Mouse (Mus musculus) embryonic stem cell, embryonic (primary cell): ENCODE measurements at regions not wholly inside any gene's neighbourhood (a gene's known extent, or its start where the extent isn't known, plus 50 kb on each side); places are given as distances from the start of the nearest gene placed in this dataset.

Experiments used
- CTCF ChIA-PET, 4 experiments: fragments of 300-600 bp in 2 of 4; fragments of 350-600 bp in 2 of 4; sonication (Branson Sonifier 250); formaldehyde crosslinking; loops; one replicate each; lab custom pipeline; 2022; ENCODE audit warnings: inconsistent platforms in 2 of 4; lab: Charles Lee
- POLR2A ChIA-PET, 4 experiments: fragments of 300-600 bp in 2 of 4; fragments of 350-600 bp in 2 of 4; sonication (Branson Sonifier 250); formaldehyde crosslinking; loops; one replicate each; lab custom pipeline; 2022; ENCODE audit warnings: antibody characterized with exemption in 4 of 4, inconsistent platforms in 1 of 4; lab: Charles Lee

DNA sequence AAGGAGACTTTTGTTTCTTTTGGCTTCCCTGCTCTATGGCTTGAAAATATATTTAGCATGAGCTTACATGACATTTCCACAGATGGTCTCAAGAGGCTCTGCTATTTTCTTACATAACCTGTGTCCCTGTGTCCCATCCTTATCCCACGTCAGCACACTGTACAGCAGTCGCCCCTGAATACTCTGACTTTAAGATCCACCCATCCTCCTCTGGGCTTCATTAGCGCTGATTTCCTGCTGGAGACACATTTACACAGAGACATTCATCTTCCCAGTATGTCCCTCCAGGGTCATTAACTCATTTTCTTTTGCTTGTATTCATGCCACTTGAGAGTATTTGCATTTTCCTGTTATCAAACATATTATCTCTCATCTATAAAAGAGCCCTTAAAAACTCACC, 340.1 kb upstream of the Sphkap start:
- ChIA-PET POLR2A (no interaction called here), CTCF (no interaction called here)

DNA sequence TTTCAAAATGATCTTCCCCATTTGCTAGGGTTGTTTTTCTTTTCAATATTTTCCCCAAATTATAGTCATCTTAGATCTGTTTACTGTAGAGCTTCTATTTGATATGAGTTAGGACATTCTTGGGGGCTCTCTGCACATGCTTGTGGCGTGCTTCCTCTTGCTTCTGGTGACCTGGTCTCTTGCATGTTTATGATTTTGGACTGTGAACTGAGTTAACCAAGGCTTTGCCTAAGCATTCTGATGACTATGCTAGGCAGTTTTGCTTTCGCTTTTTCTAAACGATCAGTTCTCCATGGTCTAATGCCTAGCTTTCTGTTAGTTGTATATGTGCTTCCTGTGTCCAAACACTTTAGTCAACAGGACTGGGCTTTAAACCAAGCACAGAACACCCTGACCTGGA, 339.4 kb upstream of the Sphkap start:
- ChIA-PET CTCF (no interaction called here), POLR2A (no interaction called here)

- ChIA-PET POLR2A (no interaction called here), CTCF (interaction anchor here in 2 of 4 experiments (0.6 to 1.0 kb wide), 2 partner anchors 625 to 724 kb away, joined by 4 to 5 read pairs; no protein-coding TSS in a partner anchor)
Measured at GRCm38 (mm10) chr1:83746036-83746435, 338.0 kb upstream of the Sphkap start.

DNA sequence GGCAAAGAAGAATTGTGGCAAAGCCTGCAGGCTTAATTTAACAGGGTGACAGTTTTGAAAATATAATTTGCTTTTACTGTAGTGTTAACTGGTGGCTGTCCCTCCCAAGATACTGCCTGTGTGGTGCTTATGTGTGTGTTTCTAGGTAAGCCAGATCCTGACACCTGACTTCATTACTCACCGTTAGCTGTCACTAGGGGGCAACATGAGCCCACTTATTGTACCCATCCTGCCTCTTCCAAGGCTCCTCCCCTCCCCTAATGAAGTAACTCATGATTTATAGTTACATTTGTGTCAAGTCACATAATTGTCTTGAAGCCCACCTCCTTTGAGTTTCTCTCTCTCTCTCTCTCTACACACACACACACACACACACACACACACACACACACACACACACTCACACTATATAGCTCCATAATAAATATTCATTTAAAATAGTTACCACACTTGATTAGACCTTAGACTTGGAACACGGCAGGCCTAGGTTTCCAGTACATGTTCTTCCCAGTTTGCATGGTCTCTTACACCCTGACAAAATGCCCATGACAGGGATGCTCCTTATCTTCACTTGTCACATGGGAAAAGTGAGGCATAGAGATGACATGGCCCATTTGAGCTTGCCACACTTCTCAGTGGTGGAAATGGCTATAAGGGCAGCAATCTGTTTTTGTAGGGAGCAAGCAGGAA, 328.6 kb upstream of the Sphkap start:
- POLR2A ChIA-PET, result interaction anchor here in 1 of 4 experiments (0.7 kb wide), 1 partner anchor 904 kb away, joined by 3 read pairs; no protein-coding TSS in a partner anchor

DNA sequence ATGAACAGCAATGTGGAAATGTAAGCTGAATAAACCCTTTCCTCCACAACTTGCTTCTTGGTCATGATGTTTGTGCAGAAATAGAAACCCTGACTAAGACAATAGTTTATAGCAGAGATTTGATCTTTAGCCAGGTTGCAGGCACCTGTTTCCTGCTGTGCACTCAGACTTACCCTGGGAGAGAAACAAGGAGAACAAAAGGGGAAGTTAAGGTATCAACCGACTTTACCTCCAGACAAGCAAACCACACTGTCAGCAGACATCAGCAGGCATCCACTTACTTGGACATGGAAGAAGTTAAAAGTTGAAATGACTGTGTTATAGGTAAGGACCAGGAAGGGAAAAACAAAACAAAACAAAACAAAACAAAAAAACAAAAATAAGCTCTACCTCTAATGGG, 323.7 kb upstream of the Sphkap start:
- CTCF ChIA-PET, result no interaction called here

More for the DNA sequence above, 328.6 kb upstream of the Sphkap start:
- CTCF ChIA-PET, result interaction anchor here in 3 of 4 experiments (0.7 to 3.1 kb wide), 5 partner anchors 563 to 962 kb away, joined by 3 to 16 read pairs (median 4); no protein-coding TSS in a partner anchor

GRCm38 (mm10) chr1:83728810-83729209, 320.8 kb upstream of the Sphkap start:
- CTCF ChIA-PET, result interaction anchor here in 2 of 4 experiments (0.6 to 0.7 kb wide), 3 partner anchors 227 to 1091 kb away, joined by 3 read pairs; no protein-coding TSS in a partner anchor
- POLR2A ChIA-PET, result interaction anchor here in 1 of 4 experiments (0.7 kb wide), 1 partner anchor 780 kb away, joined by 9 read pairs; no protein-coding TSS in a partner anchor

More for the DNA sequence above, 323.7 kb upstream of the Sphkap start:
- POLR2A ChIA-PET, result no interaction called here

DNA sequence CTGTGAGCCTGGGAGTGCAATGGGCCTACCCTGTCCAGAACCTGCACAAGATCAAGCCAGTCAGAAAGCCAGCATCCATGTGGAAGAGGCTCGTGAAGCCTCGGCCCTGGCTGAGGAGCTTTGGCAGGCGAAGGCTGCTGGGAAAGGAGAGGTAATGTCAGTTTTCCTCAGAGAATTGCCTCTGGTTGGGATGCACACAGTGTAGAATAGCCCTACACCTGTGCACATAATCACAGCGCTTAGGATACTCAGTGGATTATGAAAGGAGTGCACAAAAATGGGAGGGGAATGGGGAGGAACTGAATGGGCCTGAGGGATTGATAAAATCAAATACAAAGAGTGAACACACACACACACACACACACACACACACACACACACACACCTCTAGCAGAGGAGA, 319.9 kb upstream of the Sphkap start:
- CTCF ChIA-PET, result no interaction called here
- POLR2A ChIA-PET, result no interaction called here

GRCm38 (mm10) chr1:83727215-83727614, 319.2 kb upstream of the Sphkap start:
- ChIA-PET POLR2A (no interaction called here), CTCF (interaction anchor here in 1 of 4 experiments (1.0 kb wide), 1 partner anchor 743 kb away, joined by 3 read pairs; no protein-coding TSS in a partner anchor)

GRCm38 (mm10) chr1:83723096-83723495, 315.1 kb upstream of the Sphkap start:
- POLR2A ChIA-PET, result no interaction called here
- CTCF ChIA-PET, result no interaction called here

DNA sequence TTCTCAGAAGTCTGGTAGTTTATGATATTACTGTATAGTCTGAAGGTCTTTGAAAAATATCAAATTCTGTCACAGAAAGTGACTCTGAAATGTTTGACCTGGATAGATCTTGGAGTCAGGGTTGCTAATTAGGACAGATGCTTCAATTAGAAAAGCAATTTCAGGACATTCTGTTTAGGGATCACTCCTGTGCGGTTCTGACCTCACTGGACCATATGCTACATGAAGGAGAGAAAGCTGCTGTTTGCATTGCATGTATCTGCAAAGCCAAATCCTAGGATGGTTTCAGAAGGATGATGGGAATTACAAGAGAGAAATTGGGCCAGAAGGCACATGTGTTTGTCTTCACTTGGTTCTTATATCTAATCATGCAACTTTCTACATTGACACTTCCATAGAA, 312.2 kb upstream of the Sphkap start:
- ChIA-PET POLR2A (no interaction called here), CTCF (no interaction called here)

GRCm38 (mm10) chr1:83717056-83717455, 309.1 kb upstream of the Sphkap start:
- CTCF ChIA-PET, result interaction anchor here in 3 of 4 experiments (0.6 to 1.3 kb wide), 3 partner anchors 398 to 717 kb away, joined by 3 to 6 read pairs (median 3); partner anchors contain the start of gene Gm47959 (in 1 of the 3)
- POLR2A ChIA-PET, result no interaction called here

DNA sequence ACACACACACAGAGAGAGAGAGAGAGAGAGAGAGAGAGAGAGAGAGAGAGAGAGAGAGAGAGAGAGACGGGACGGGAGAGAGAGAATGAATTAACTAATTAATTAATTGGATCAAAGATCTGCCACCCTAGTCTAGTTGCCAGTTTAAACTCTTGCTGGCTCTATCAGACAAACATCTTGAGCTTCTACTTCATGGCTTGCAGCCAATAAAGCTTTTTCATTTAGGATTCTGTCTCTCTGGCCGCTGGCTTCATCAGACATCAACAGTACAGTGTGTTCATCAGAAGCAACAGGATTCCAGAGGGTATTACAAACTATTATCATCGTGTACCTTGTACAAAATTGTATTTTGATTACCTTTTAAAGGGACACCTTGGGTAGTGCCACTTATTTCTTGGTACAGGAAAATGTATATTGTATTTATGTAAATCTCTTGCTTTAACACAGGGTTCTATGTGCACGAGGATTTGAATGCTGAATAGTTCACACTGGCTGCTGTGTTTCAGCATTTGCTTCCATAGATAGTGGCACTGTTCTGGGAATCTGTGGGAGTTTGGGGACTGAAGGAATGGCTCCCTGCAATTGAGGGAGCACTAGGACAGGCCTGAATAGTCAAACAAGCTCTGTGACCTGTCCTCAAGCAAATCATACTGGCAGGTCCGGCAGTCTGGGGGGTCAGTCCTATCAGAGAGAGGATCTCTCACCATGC, 293.9 kb upstream of the Sphkap start:
- ChIA-PET CTCF (no interaction called here), POLR2A (no interaction called here)

DNA sequence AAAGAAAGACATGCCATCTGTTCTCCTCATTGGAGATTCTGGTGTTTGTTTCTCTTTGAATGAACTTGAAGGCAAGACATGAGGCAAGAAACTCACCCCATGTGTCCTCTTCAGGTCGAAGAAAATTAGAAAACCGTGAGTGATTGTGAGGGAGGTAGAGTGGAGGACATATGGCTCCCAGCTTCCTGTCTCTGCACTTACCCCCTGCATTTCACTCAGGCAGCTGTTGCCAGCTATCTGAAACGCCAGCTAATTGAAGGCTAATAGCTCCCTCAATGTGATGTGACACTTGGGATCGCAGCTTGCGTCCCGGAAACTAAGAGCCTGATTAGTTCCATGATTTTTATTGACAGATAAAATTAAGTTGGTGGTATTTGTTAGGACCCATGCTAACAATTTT, 289.4 kb upstream of the Sphkap start:
- ChIA-PET CTCF (no interaction called here), POLR2A (no interaction called here)

GRCm38 (mm10) chr1:83685221-83685620, 277.2 kb upstream of the Sphkap start:
- ChIA-PET POLR2A (no interaction called here), CTCF (no interaction called here)

- POLR2A ChIA-PET, result no interaction called here
- CTCF ChIA-PET, result no interaction called here
Measured at GRCm38 (mm10) chr1:83665326-83665725, 257.3 kb upstream of the Sphkap start.

GRCm38 (mm10) chr1:83661808-83662802, 254.1 kb upstream of the Sphkap start:
- POLR2A ChIA-PET, result no interaction called here
- CTCF ChIA-PET, result no interaction called here

- ChIA-PET CTCF (no interaction called here), POLR2A (no interaction called here)
Measured at GRCm38 (mm10) chr1:83653661-83654060, 245.7 kb upstream of the Sphkap start.

DNA sequence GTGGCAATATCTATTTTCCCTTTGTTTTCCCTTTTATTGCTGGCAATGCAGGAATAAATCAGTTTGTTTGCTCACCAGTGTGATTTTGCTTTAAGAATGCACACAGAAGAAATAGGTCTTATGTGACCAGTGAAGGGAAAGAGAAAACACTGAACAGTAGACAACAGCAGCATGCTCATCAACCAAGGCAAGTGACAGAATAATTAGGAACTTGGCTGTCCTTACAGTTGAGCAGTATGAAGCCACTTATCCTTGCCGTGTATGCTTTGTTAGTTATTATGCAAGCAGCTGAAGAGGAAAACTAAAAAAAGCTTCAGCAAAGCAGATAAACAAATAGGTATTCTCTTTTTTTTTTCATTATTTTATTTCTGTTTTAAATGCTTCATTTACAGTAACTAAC, 237.6 kb upstream of the Sphkap start:
- ChIA-PET POLR2A (no interaction called here), CTCF (no interaction called here)

- CTCF ChIA-PET, result no interaction called here
- POLR2A ChIA-PET, result no interaction called here
Measured at GRCm38 (mm10) chr1:83642656-83643055, 234.7 kb upstream of the Sphkap start.
